Mouse (Mus musculus): ENCODE data around the gene Atp2c2.

Atp2c2 gene

GRCm38 (mm10) chr8:119699549-119700134, at the start of gene Atp2c2:
Atp2c2 (plus strand) TSS chr8:119700009.
- peak; percentile 50 to 67 for DNase-seq

- DNase-seq = no peak
These were observed 48.5 kb upstream of the Atp2c2 start for GRCm38 (mm10) chr8:119651324-119651723.

GRCm38 (mm10) chr8:119656709-119657464, 42.9 kb upstream of the Atp2c2 start:
- DNase-seq = peak; percentile 49 to 60

- peak; percentile 79 to 87 for DNase-seq
These were observed 38.7 kb upstream of the Atp2c2 start for GRCm38 (mm10) chr8:119661081-119661480.

- peak; percentile 51 to 60 for DNase-seq
These were observed 37.9 kb upstream of the Atp2c2 start for GRCm38 (mm10) chr8:119661892-119662291.

- no peak for DNase-seq
These were observed 36.4 kb upstream of the Atp2c2 start for GRCm38 (mm10) chr8:119663440-119663839.

- DNase-seq = no peak
These were observed 34.5 kb upstream of the Atp2c2 start for GRCm38 (mm10) chr8:119665270-119665669.

GRCm38 (mm10) chr8:119666219-119666951, 33.4 kb upstream of the Atp2c2 start, which contains the start of gene Wfdc1:
Wfdc1 (plus strand) TSS chr8:119666365.
- DNase-seq = peak; percentile 43 to 53

GRCm38 (mm10) chr8:119668447-119668846, 31.4 kb upstream of the Atp2c2 start:
- no peak for DNase-seq

GRCm38 (mm10) chr8:119669284-119669683, 30.5 kb upstream of the Atp2c2 start:
- DNase-seq = peak; percentile 50 to 72

GRCm38 (mm10) chr8:119670419-119671091, 29.3 kb upstream of the Atp2c2 start:
- peak; percentile 80 to 88 for DNase-seq

- no peak for DNase-seq
These were observed 25.7 kb upstream of the Atp2c2 start for GRCm38 (mm10) chr8:119673976-119674555.

GRCm38 (mm10) chr8:119675457-119675856, 24.4 kb upstream of the Atp2c2 start:
- no peak for DNase-seq

- peak; percentile 86 to 89 for DNase-seq
These were observed 23.4 kb upstream of the Atp2c2 start for GRCm38 (mm10) chr8:119676389-119676788.

- DNase-seq = peak; percentile 32 to 48
These were observed 21.5 kb upstream of the Atp2c2 start for GRCm38 (mm10) chr8:119678138-119678843.

GRCm38 (mm10) chr8:119679184-119679583, 20.6 kb upstream of the Atp2c2 start:
- no peak for DNase-seq

GRCm38 (mm10) chr8:119690602-119691001, 9.2 kb upstream of the Atp2c2 start:
- DNase-seq = no peak

GRCm38 (mm10) chr8:119691989-119692388, 7.8 kb upstream of the Atp2c2 start:
- DNase-seq = no peak

- no peak for DNase-seq
These were observed 5.1 kb upstream of the Atp2c2 start for GRCm38 (mm10) chr8:119694696-119695095.

- peak in 1 of 2 experiments; percentile 46 for DNase-seq
These were observed 2.6 kb upstream of the Atp2c2 start for GRCm38 (mm10) chr8:119697163-119697562.

GRCm38 (mm10) chr8:119698960-119699359, 849 bp upstream of the Atp2c2 start:
- DNase-seq = peak; percentile 70 to 86

GRCm38 (mm10) chr8:119702965-119703364, 3.2 kb downstream of the Atp2c2 start:
- DNase-seq = no peak
